Mouse (Mus musculus): ENCODE measurements around the gene Cacng5. TPM values are rescaled to one million over a fixed set of nuclear protein-coding genes. Genes with fewer than 3 reads are reported as not detected.

Cacng5 gene
- polyA plus RNA-seq, 1 experiment from 2014 or later = not detected

DNA sequence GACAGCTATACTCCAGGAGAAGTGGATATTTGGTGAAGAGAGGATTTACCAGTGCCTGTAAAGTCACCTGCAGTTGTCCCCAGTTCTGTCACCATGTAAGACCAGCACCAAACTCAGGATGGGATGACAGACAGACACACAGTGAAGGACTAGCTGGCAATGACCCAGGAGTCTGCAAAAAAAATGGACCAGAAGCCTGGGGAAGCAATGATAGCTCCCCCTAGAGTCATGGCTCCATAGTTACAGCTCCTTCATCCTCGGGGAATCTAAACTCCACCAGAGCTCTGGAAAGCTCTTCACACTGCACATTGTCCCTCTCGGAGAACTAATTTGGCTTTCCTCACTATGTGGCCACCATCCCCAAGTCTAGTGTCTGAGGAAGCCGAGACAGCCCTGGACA, 1.5 kb downstream of the Cacng5 start:
- 57% methylated on average over 3 of the region's 3 CpGs for WGBS (ENCODE audit: missing documents)
- Histone ChIP-seq H3K4me3 (ENCODE audit: inconsistent target) (no peak overlapping the region), H3K79me2 (ENCODE audit: inconsistent target) (no peaks in the 10 kb centered on the region), H3K27ac (no peak overlapping the region), H3K36me3 (ENCODE audit: inconsistent target) (no peaks in the 10 kb centered on the region)

DNA sequence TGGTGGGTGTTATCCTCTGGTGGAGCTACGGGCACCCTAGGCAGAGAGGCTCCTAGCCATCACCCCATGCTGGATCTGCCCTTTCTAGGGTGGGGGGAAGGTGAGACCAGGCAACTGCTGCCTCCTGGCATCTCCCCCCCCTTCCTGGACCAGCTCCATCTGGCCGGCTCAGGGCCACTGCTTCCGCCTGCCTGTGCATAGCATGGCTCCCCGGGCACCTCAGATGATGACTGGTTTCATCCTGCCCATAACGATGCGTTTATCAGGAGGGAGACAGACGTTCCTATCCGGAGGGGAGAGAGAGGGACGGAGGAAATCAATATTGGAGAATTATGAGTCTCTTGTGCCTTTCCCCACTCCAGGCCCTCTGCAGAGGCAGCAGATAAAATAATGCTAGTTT, 9.5 kb downstream of the Cacng5 start:
- WGBS (ENCODE audit: missing documents) = 88% methylated on average over 9 of the region's 9 CpGs
- H3K4me3 ChIP-seq (ENCODE audit: inconsistent target) = no peak overlapping the region
- no peak overlapping the region for H3K27ac ChIP-seq
- no peaks in the 10 kb centered on the region for H3K79me2 ChIP-seq (ENCODE audit: inconsistent target)
- H3K36me3 ChIP-seq (ENCODE audit: inconsistent target) = no peaks in the 10 kb centered on the region

DNA sequence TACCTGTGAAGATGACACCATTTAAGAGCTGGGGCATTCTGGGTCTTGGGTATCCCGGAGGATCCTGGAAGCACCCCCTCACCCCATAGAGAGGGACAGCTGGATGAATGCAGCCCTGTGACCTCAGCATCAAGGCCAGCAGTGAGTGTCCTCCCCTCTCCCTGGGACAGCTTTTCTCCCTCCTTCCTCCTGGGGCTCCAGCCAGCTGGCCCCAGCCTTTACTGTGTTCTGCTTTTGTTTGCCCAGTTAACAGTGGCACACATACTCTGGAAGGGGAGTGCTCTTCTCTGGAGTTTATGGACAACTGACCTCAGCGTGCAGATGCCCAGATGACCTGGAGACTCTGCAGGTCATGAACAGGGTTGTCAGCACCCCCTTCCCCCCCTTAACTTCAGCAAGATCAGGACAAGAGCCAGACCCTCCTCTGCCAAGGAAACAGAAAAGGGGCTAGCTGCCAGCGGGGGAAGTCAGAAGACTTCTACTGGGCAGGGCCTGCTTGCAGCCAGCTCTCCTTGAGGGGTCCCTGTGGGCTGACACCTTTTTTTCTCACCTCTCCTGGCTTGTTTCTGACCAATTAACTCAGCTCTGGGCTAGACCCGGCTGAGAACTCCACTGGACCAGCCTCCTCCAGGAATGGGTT, 10.8 kb downstream of the Cacng5 start:
- WGBS (ENCODE audit: missing documents) = 45% methylated on average over 4 of the region's 4 CpGs
- no peak overlapping the region for H3K27ac ChIP-seq
- no peak overlapping the region for H3K4me3 ChIP-seq (ENCODE audit: inconsistent target)
- no peaks in the 10 kb centered on the region for H3K36me3 ChIP-seq (ENCODE audit: inconsistent target)
- no peaks in the 10 kb centered on the region for H3K79me2 ChIP-seq (ENCODE audit: inconsistent target)

DNA sequence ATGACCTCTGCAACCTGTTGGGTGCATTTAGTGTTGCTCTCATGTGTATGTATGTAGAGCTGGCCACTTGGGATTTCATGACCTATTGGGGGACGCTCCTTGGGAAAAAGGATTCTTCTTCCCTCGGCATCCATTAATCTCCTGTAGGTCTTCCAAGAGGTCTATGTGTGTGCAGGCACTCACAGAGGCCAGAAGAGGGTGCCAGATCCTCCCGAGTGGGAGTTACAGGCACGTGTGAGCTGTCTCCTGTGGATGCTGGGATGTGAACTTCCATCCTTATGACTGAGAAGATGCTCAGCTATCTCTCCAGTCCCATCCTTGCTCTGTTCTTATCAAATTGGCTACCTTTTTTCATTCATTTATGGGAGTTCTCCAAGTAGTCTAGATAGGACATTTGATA, 14.4 kb downstream of the Cacng5 start:
- WGBS (ENCODE audit: missing documents) = 53% methylated on average over 4 of the region's 4 CpGs
- Histone ChIP-seq H3K27ac (no peak overlapping the region), H3K4me3 (ENCODE audit: inconsistent target) (no peak overlapping the region), H3K36me3 (ENCODE audit: inconsistent target) (no peaks in the 10 kb centered on the region), H3K79me2 (ENCODE audit: inconsistent target) (no peaks in the 10 kb centered on the region)

DNA sequence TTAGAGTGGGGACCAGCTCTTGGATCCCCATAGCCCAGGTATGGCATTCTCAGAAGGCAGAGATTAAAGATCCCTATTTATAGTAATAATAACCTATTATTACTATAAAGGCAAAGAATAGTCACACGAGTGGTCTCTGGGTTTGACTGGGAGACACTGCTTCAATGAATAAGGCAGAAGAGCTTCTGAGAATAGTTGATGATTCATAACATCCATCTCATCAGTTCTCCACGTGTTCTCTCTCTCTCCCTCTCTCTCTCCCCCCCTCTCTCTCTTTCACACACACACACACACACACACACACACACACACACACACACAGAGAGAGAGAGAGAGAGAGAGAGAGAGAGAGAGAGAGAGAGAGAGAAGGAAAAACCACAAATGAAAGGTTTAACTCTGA, 16.2 kb downstream of the Cacng5 start:
- Histone ChIP-seq H3K4me3 (ENCODE audit: inconsistent target) (no peak overlapping the region), H3K36me3 (ENCODE audit: inconsistent target) (no peaks in the 10 kb centered on the region), H3K79me2 (ENCODE audit: inconsistent target) (no peaks in the 10 kb centered on the region), H3K27ac (no peak overlapping the region)
- 89% methylated on average over 1 of the region's 2 CpGs for WGBS (ENCODE audit: missing documents)

DNA sequence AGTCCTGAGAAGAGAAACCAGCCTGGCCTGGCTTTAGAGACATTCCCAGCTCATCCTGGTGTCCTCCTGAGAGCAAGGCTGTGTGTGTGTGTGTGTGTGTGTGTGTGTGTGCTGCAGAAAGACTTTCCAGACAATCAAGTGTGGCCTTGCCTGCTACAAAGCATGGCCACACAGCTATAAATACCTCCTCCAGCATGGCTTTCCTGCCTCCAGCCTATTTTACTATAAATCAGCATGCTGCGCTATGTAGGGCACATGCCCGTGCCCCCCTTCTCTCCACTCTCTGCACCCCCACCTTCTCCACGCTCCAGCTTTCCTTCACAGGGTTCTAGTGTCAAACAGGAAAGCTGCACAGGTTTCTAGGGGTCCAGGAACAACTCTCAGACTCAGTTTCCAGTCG, 19.2 kb downstream of the Cacng5 start:
- Histone ChIP-seq H3K4me3 (ENCODE audit: inconsistent target) (no peak overlapping the region), H3K36me3 (ENCODE audit: inconsistent target) (no peaks in the 10 kb centered on the region), H3K27ac (no peak overlapping the region), H3K79me2 (ENCODE audit: inconsistent target) (no peaks in the 10 kb centered on the region)
- 75% methylated on average over 4 of the region's 4 CpGs for WGBS (ENCODE audit: missing documents)

DNA sequence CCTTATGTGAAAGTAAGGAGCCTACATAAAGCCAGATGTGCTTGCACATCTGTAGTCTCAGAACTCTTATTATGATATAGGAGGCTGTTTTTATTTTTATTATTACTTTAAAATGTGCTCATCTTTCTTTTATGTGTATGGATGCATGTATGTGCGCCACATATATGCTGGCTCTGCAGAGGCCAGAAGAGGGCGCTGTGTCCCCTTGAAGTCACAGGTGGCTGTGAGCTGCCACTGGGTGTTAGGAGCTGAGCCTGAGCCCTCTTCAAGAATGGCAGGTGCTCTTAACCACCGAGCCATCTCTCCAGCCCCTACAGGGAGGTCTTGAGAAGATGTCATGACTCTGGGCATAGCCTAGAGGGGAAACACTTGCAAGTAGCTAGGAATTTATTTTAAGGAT, 23.5 kb downstream of the Cacng5 start:
- Histone ChIP-seq H3K4me3 (ENCODE audit: inconsistent target) (no peak overlapping the region), H3K27ac (no peak overlapping the region), H3K36me3 (ENCODE audit: inconsistent target) (no peaks in the 10 kb centered on the region), H3K79me2 (ENCODE audit: inconsistent target) (no peaks in the 10 kb centered on the region)
- WGBS (ENCODE audit: missing documents) = 78% methylated on average over 3 of the region's 3 CpGs

DNA sequence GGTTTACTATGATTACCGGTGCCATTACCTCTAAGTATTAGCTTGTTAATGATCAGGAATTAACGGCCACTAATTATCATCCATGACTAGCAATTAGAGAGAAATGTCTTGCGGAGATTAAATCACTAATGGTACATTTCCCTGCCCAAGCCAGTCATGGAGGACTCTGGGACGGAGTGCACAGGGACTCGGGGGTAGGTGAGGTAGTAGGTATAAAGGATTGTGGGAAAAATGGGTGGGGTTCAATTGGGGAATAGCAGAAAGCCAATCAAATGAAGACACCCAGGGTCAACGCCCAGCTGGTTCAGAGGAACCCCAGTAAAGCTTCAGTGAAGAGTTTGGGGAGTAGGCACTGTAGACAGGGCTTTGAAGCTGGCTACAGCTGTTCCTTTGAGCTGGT, 27.5 kb downstream of the Cacng5 start:
- Histone ChIP-seq H3K4me3 (ENCODE audit: inconsistent target) (no peak overlapping the region), H3K36me3 (ENCODE audit: inconsistent target) (no peaks in the 10 kb centered on the region), H3K27ac (no peak overlapping the region), H3K79me2 (ENCODE audit: inconsistent target) (no peaks in the 10 kb centered on the region)
- WGBS (ENCODE audit: missing documents) = 88% methylated on average over 6 of the region's 6 CpGs

DNA sequence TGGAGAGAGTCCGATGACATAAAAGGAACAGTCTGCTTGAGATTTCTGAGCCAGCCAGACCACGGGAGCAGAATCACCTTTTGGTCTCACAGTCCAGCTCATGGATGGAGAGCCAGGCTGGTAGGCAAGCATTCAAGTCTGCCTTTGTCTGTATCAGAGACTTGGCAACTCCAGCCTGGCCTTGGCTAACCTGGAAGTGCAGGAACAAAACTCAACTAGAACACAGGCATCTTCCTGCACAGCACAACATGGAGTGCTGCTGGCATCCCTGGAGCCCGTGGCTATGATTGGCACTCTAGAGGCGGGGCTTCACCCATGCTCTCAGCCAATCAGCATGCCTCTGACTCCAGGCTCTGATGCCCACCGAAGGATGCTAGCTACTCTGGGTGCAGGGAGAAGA, 38.0 kb downstream of the Cacng5 start:
- Histone ChIP-seq H3K27ac (no peak overlapping the region), H3K79me2 (ENCODE audit: inconsistent target) (no peaks in the 10 kb centered on the region), H3K4me3 (ENCODE audit: inconsistent target) (no peak overlapping the region), H3K36me3 (ENCODE audit: inconsistent target) (no peaks in the 10 kb centered on the region)
- WGBS (ENCODE audit: missing documents) = 81% methylated on average over 5 of the region's 5 CpGs

DNA sequence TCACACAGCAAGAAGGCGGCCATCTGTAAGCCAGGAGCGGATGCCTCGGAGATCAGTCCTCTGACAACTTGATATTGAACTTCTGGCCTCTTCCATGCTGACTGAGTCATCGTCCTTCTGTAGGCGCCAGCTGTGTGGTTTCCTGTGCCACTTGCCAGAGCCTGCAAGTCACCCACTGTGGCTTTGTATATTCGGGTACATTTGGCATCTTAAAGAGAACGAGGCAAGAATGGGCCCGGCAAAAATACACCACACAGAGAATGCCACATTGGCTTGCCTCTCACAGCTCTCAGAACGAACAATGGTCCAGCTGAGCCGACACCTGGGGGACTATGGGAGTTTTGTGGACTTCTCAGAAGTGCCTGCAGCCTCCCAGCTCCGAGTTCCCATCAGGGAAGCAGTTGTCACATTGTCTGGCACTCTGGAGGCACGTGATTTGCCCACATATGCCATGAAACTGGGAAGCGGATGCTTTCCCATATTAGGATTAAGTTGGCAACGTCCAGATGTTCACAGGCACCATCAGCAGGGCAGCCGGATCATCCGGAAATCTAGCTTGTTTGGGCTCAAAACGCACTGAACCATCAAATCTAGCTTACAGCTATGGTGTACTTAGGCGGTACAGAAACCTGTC, 38.9 kb downstream of the Cacng5 start:
- Histone ChIP-seq H3K27ac (no peak overlapping the region), H3K79me2 (ENCODE audit: inconsistent target) (no peaks in the 10 kb centered on the region), H3K36me3 (ENCODE audit: inconsistent target) (no peaks in the 10 kb centered on the region), H3K4me3 (ENCODE audit: inconsistent target) (no peak overlapping the region)
- 31% methylated on average over 18 of the region's 18 CpGs for WGBS (ENCODE audit: missing documents)

DNA sequence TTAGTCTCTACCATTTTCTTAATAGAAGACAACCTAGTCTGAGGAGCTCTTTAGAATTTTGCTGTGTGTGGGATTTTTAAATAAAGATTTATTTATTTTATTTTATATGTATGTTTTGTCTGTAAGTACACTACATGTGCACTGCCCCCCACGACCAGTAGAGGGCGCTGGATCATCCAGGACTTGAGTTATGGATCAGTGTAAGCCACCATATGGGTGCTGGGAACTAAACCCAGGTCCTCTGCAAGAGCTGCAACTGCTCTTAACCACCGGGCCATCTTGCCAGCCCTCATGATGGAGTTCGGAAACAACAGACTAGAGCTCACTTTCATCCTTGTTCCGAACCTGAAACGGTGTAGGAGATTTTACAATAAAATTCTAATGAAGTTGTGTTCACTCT, 42.1 kb downstream of the Cacng5 start:
- H3K27ac ChIP-seq = no peak overlapping the region
- no peaks in the 10 kb centered on the region for H3K79me2 ChIP-seq (ENCODE audit: inconsistent target)
- no peak overlapping the region for H3K4me3 ChIP-seq (ENCODE audit: inconsistent target)
- H3K36me3 ChIP-seq (ENCODE audit: inconsistent target) = no peaks in the 10 kb centered on the region
- 61% methylated on average over 6 of the region's 6 CpGs for WGBS (ENCODE audit: missing documents)

DNA sequence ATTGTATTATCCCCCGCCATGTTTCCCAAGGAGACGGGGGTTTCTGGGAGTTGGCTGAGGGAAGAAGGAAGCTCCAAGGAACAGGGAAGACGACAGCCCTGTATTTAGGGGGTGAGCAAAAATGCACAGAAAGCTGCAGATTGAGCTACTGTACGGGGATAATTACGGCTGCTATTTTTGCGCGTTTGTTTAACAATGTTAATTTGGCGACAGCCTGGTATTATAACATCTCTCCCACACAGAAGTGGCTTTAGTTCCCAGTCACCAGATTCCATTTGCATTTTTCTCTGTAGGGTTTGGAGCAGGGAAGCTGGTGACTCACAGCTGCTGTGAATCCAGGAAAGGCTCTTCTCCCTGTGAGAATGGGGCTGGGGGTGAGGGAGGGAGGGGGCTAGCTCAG, 47.3 kb downstream of the Cacng5 start:
- H3K4me3 ChIP-seq (ENCODE audit: inconsistent target) = no peak overlapping the region
- no peak overlapping the region for H3K27ac ChIP-seq
- WGBS (ENCODE audit: missing documents) = 91% methylated on average over 8 of the region's 8 CpGs
- H3K36me3 ChIP-seq (ENCODE audit: inconsistent target) = no peaks in the 10 kb centered on the region
- no peaks in the 10 kb centered on the region for H3K79me2 ChIP-seq (ENCODE audit: inconsistent target)

DNA sequence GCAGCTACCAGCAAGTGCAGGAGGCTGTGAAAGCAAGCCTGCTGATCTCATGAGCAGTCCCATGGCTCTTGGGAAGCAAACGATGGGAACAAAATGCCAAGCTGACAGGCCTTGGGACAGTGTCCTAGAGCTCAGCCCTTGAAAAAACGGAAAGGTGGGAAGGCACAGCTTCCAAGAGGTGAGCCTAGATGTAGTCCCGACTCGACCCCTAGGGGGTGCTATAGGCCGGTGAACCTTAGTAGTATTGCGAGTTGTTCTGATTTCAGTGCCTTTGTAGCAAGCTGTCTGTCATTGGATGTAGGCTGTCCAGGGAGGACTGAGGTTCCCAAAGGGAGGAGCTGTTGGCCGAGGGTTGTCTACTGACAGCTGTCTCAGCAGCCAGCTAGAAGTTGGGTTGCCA, 49.7 kb downstream of the Cacng5 start:
- Histone ChIP-seq H3K36me3 (ENCODE audit: inconsistent target) (no peaks in the 10 kb centered on the region), H3K27ac (no peak overlapping the region), H3K79me2 (ENCODE audit: inconsistent target) (no peaks in the 10 kb centered on the region), H3K4me3 (ENCODE audit: inconsistent target) (no peak overlapping the region)
- 19% methylated on average over 7 of the region's 7 CpGs for WGBS (ENCODE audit: missing documents)

DNA sequence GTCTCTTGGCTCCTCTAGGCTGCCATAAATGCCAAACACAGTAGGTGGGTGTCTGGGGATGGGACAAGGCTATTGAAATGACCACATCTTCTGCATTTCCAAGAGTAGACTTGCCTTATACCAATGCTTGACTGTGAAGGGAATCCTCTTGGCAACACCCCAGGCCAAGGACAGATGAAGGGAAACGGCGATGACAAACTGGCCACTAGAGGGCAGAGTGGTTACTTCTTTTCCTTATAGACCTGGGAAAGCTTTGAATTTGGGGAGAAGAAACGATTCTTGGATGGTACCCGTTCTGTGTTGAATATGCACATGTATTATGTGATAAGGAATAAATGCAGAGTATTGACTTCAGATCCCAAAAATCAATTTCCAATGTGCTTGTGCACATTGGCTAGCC, 50.8 kb downstream of the Cacng5 start:
- 5% methylated on average over 4 of the region's 4 CpGs for WGBS (ENCODE audit: missing documents)

DNA sequence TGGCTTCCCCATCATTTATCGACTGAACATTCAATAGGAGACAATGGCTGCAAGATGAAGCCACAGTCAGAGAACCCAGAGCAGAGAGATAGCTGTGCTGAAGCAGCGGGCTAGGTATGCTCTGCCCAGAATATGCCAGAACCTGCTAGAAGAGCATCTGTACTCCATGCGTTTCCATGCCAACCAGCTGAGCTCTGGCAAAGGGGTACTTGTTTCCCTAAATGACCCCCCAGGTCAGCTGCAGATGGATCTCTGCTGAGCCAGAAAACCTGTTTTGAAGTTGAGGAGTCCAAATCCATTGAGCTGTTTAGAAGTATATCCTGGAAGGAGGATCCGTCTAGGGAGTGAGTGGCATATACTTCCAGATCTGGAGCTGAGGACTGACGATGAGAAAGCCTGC, 53.1 kb downstream of the Cacng5 start:
- H3K27ac ChIP-seq = no peak overlapping the region
- no peaks in the 10 kb centered on the region for H3K36me3 ChIP-seq (ENCODE audit: inconsistent target)
- no peaks in the 10 kb centered on the region for H3K79me2 ChIP-seq (ENCODE audit: inconsistent target)
- no peak overlapping the region for H3K4me3 ChIP-seq (ENCODE audit: inconsistent target)
- WGBS (ENCODE audit: missing documents) = 89% methylated on average over 5 of the region's 5 CpGs

More for the DNA sequence above, 50.8 kb downstream of the Cacng5 start:
- Histone ChIP-seq H3K36me3 (ENCODE audit: inconsistent target) (no peaks in the 10 kb centered on the region), H3K27ac (no peak overlapping the region), H3K4me3 (ENCODE audit: inconsistent target) (no peak overlapping the region), H3K79me2 (ENCODE audit: inconsistent target) (no peaks in the 10 kb centered on the region)

DNA sequence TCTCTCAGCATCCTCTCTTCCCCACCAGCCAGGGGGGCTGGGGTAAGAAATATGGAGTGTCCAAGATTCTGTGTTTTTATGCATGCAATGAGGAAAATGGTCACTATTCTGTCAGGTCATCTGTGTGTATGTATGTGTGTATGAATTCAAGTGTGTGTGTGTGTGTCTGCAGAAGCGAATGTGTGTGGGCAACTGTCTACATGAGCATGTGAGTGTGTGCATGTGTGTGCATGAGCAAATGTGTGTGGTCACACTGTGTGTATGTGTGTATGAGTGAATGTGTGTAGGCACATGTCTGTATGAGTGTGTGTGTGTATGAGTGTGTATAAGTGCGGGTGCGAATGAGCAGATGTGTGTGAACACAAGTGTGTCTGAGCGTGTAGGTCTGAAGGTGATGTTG, 55.0 kb downstream of the Cacng5 start:
- Histone ChIP-seq H3K27ac (no peak overlapping the region), H3K4me3 (ENCODE audit: inconsistent target) (no peak overlapping the region), H3K79me2 (ENCODE audit: inconsistent target) (no peaks in the 10 kb centered on the region), H3K36me3 (ENCODE audit: inconsistent target) (no peaks in the 10 kb centered on the region)
- 94% methylated on average over 4 of the region's 4 CpGs for WGBS (ENCODE audit: missing documents)

Measured in macrophage (primary cell).